Mouse (Mus musculus): Measurements from ENCODE around the gene Arhgap5. TPM values are rescaled to one million over a fixed set of nuclear protein-coding genes. Genes with fewer than 3 reads are reported as not detected.

Gene Arhgap5
- total RNA-seq, 1 experiment = 65.5 TPM

GRCm38 (mm10) chr12:52541294-52541693 is 37.5 kb downstream of the Arhgap5 start:
- Histone ChIP-seq H3K9me3 (ENCODE audit: control insufficient read depth, insufficient read depth, low read depth, low read length) (no peaks in the 10 kb centered on the region), H3K27ac (ENCODE audit: insufficient read depth, low read depth, low read length, poor library complexity, severe bottlenecking) (no peak overlapping the region), H3K36me3 (ENCODE audit: control insufficient read depth, insufficient read depth, low read length, poor library complexity, severe bottlenecking) (no peaks in the 10 kb centered on the region), H3K4me1 (ENCODE audit: control insufficient read depth in 2 of 2, insufficient read depth in 2 of 2, low read length in 2 of 2, poor library complexity in 1 of 2) (no peaks in the 10 kb centered on the region), H3K4me3 (ENCODE audit: insufficient read depth in 1 of 2, low read depth in 1 of 2, low read length in 2 of 2, poor library complexity in 1 of 2, severe bottlenecking in 1 of 2) (no peak overlapping the region), H3K9ac (ENCODE audit: insufficient read depth, low read depth, low read length, poor library complexity, severe bottlenecking) (no peak overlapping the region)
- in situ Hi-C loops (cut with MboI; ENCODE audit: low sequenced_read_pairs in 2 of 2, unreplicated experiment in 2 of 2) = no loop called here
- TF ChIP-seq ZNF384 (IDR thresholded peaks at IDR 0.05; ENCODE audit: low read depth, low read length) = no peak
- DNase-seq (ENCODE audit: low read depth, low spot score) = no peak

- TF ChIP-seq HCFC1 (IDR thresholded peaks at IDR 0.05; ENCODE audit: borderline replicate concordance, insufficient read depth, low read length) (no peak), ZNF384 (IDR thresholded peaks at IDR 0.05; ENCODE audit: low read depth, low read length) (no peak), ZC3H11A (IDR thresholded peaks at IDR 0.05; ENCODE audit: borderline replicate concordance, low read depth, low read length) (no peak), CHD2 (IDR thresholded peaks at IDR 0.05; ENCODE audit: low read depth, low read length) (no peak), MAFK (IDR thresholded peaks at IDR 0.05; ENCODE audit: insufficient read depth, low read depth, low read length) (no peak)
- Histone ChIP-seq H3K27ac (ENCODE audit: insufficient read depth, low read depth, low read length, poor library complexity, severe bottlenecking) (no peak overlapping the region), H3K4me1 (ENCODE audit: control insufficient read depth in 2 of 2, insufficient read depth in 2 of 2, low read length in 2 of 2, poor library complexity in 1 of 2) (no peaks in the 10 kb centered on the region), H3K9me3 (ENCODE audit: control insufficient read depth, insufficient read depth, low read depth, low read length) (peaks cover 2% of the 10 kb centered on the region; the same call in 1 of the 2 replicates), H3K4me3 (ENCODE audit: insufficient read depth in 1 of 2, low read depth in 1 of 2, low read length in 2 of 2, poor library complexity in 1 of 2, severe bottlenecking in 1 of 2) (no peak overlapping the region), H3K36me3 (ENCODE audit: control insufficient read depth, insufficient read depth, low read length, poor library complexity, severe bottlenecking) (no peaks in the 10 kb centered on the region; the same call in 1 of the 2 replicates), H3K9ac (ENCODE audit: insufficient read depth, low read depth, low read length, poor library complexity, severe bottlenecking) (no peak overlapping the region)
- in situ Hi-C loops (cut with MboI; ENCODE audit: low sequenced_read_pairs in 2 of 2, unreplicated experiment in 2 of 2) = no loop called here
- DNase-seq (ENCODE audit: low read depth, low spot score) = no peak
Observed at GRCm38 (mm10) chr12:52544532-52544931, 40.8 kb downstream of the Arhgap5 start.

DNA sequence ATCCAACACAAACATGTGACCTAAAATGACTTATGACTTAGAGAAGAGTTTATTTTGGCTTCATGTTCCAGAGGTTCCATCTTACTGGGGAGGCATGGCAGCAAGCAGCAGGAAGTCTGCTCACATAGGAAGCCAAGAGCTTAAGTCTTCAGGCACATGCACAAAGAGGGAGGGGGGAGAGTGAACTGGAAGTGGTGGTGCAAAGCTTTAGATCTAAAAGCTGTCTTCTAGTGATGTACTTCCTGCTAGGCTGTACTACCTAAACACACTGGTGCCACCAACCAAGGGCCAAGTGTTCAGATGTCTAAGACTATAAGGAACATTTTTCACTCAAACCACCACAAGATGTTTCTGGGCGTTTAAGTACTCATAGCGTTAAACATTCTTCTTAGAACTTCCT is 48.3 kb downstream of the Arhgap5 start:
- TF ChIP-seq MAFK (IDR thresholded peaks at IDR 0.05; ENCODE audit: insufficient read depth, low read depth, low read length) (no peak), ZNF384 (IDR thresholded peaks at IDR 0.05; ENCODE audit: low read depth, low read length) (no peak), ZC3H11A (IDR thresholded peaks at IDR 0.05; ENCODE audit: borderline replicate concordance, low read depth, low read length) (no peak), HCFC1 (IDR thresholded peaks at IDR 0.05; ENCODE audit: borderline replicate concordance, insufficient read depth, low read length) (no peak), CHD2 (IDR thresholded peaks at IDR 0.05; ENCODE audit: low read depth, low read length) (no peak)
- Histone ChIP-seq H3K4me1 (ENCODE audit: control insufficient read depth in 2 of 2, insufficient read depth in 2 of 2, low read length in 2 of 2, poor library complexity in 1 of 2) (no peaks in the 10 kb centered on the region; a peak in 1 of 4 replicates), H3K9me3 (ENCODE audit: control insufficient read depth, insufficient read depth, low read depth, low read length) (peaks cover 2% of the 10 kb centered on the region; the same call in 1 of the 2 replicates), H3K4me3 (ENCODE audit: insufficient read depth in 1 of 2, low read depth in 1 of 2, low read length in 2 of 2, poor library complexity in 1 of 2, severe bottlenecking in 1 of 2) (no peak overlapping the region), H3K27ac (ENCODE audit: insufficient read depth, low read depth, low read length, poor library complexity, severe bottlenecking) (no peak overlapping the region), H3K36me3 (ENCODE audit: control insufficient read depth, insufficient read depth, low read length, poor library complexity, severe bottlenecking) (no peaks in the 10 kb centered on the region; the same call in 1 of the 2 replicates), H3K9ac (ENCODE audit: insufficient read depth, low read depth, low read length, poor library complexity, severe bottlenecking) (no peak overlapping the region)
- no peak for DNase-seq (ENCODE audit: low read depth, low spot score)
- in situ Hi-C loops (cut with MboI; ENCODE audit: low sequenced_read_pairs in 2 of 2, unreplicated experiment in 2 of 2) = no loop called here

GRCm38 (mm10) chr12:52555188-52555876 is 51.6 kb downstream of the Arhgap5 start:
- TF ChIP-seq HCFC1 (IDR thresholded peaks at IDR 0.05; ENCODE audit: borderline replicate concordance, insufficient read depth, low read length) (no peak), ZC3H11A (IDR thresholded peaks at IDR 0.05; ENCODE audit: borderline replicate concordance, low read depth, low read length) (no peak), ZNF384 (IDR thresholded peaks at IDR 0.05; ENCODE audit: low read depth, low read length) (no peak), CHD2 (IDR thresholded peaks at IDR 0.05; ENCODE audit: low read depth, low read length) (no peak), MAFK (IDR thresholded peaks at IDR 0.05; ENCODE audit: insufficient read depth, low read depth, low read length) (no peak)
- Histone ChIP-seq H3K9ac (ENCODE audit: insufficient read depth, low read depth, low read length, poor library complexity, severe bottlenecking) (no peak overlapping the region), H3K36me3 (ENCODE audit: control insufficient read depth, insufficient read depth, low read length, poor library complexity, severe bottlenecking) (no peaks in the 10 kb centered on the region; the same call in 1 of the 2 replicates), H3K9me3 (ENCODE audit: control insufficient read depth, insufficient read depth, low read depth, low read length) (no peaks in the 10 kb centered on the region), H3K4me1 (ENCODE audit: control insufficient read depth in 2 of 2, insufficient read depth in 2 of 2, low read length in 2 of 2, poor library complexity in 1 of 2) (no peaks in the 10 kb centered on the region; a peak in 1 of 4 replicates), H3K27ac (ENCODE audit: insufficient read depth, low read depth, low read length, poor library complexity, severe bottlenecking) (no peak overlapping the region), H3K4me3 (ENCODE audit: insufficient read depth in 1 of 2, low read depth in 1 of 2, low read length in 2 of 2, poor library complexity in 1 of 2, severe bottlenecking in 1 of 2) (no peak overlapping the region)
- DNase-seq (ENCODE audit: low read depth, low spot score) = no peak
- in situ Hi-C loops (cut with MboI; ENCODE audit: low sequenced_read_pairs in 2 of 2, unreplicated experiment in 2 of 2) = no loop called here

Data from ES-E14 (cell line).